Comparison of ENCODE assay signal across 13 mouse cellular contexts in the genomic region with DNA sequence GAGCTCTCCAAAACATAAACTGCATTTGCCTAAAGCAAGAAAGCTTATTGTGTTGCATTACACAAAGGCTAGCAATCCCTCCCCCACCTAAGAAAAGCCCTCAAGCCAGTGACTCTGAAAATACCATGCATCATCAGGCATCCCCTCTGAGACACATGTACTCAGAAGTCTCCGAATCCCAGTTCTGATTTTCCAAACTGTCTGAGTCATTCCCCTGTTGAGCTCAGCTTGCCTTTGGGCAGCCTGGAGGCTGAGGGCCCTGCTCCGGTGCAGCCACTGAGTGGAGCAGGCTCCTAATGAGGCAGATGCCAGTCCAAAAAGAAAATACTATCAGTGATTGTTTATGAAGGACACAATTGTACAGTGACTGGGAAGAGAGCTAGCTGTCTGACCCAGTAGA.
"Had no signal": no experiment of that assay in that cellular context is flagged by ENCODE, and none has a peak within 500 bp of the region (broad histone marks: within the 10 kb centered on the region; RNA-seq: fewer than 3 reads in every experiment).

No protein-coding gene starts in this region.

- H3K27me3 ChIP-seq: limb, embryonic 12.5 days; liver, embryonic 13.5 days; lung, embryonic 15.5 days; neural tube, embryonic 12.5 days had no signal

- H3K27ac ChIP-seq: limb, embryonic 12.5 days; liver, embryonic 13.5 days; lung, embryonic 15.5 days; midbrain, embryonic 13.5 days; neural tube, embryonic 12.5 days had no signal

- H3K4me1 ChIP-seq: liver, embryonic 13.5 days; neural tube, embryonic 12.5 days had no signal

- H3K4me3 ChIP-seq: limb, embryonic 12.5 days; liver, embryonic 13.5 days; lung, embryonic 15.5 days; midbrain, embryonic 13.5 days; neural tube, embryonic 12.5 days had no signal

- DNase-seq: kidney, adult 8-10 months; kidney, postnatal 25 days; layer of hippocampus, adult 9-11 months; layer of hippocampus, postnatal 36 days; liver; liver, embryonic 13.5 days; liver, postnatal 0 days; right cerebral cortex, postnatal 25 days; thymus, postnatal 36 days had no signal

- ATAC-seq: liver, postnatal 0 days; midbrain, embryonic 13.5 days had no signal

- H3K36me3 ChIP-seq: limb, embryonic 12.5 days; liver, embryonic 13.5 days; lung, embryonic 15.5 days; midbrain, embryonic 13.5 days; neural tube, embryonic 12.5 days had no signal

- H3K4me2 ChIP-seq: limb, embryonic 12.5 days; liver, embryonic 13.5 days; lung, embryonic 15.5 days; midbrain, embryonic 13.5 days; neural tube, embryonic 12.5 days had no signal

- H3K9ac ChIP-seq: limb, embryonic 12.5 days; liver, embryonic 13.5 days; liver, postnatal 0 days; lung, embryonic 15.5 days; midbrain, embryonic 13.5 days; neural tube, embryonic 12.5 days had no signal

- H3K9me3 ChIP-seq: liver, embryonic 13.5 days; lung, embryonic 15.5 days; midbrain, embryonic 13.5 days; neural tube, embryonic 12.5 days had no signal
